Mouse (Mus musculus) ovary, postnatal 14 days (tissue): Measurements from ENCODE around the gene Rtn4rl2.

Experiments used
- DNase-seq: peaks from one replicate; pipeline ENCODE4 v3.0.0; 2022; ENCODE audit warnings: low spot score

Rtn4rl2 gene

DNA sequence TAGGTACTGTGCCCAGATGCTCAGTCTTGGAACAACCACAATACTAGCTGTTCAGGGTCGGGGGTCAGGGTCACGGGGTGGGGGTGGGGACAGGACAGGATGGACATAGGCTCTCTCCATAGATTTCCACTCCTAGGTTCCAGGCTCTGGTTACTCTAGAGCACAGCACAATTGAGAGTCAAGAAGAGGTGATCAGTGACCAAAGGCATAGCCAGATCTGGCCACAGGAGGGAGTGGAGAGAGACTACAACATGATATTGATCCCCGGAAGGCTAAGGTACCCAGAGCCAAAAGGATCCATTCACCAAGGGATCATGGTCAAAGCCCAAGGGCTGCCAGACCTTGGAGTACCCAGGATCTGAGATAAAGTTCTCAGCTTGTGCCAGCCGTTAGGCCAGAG, 1.9 kb downstream of the Rtn4rl2 start:
- no peak for DNase-seq

DNA sequence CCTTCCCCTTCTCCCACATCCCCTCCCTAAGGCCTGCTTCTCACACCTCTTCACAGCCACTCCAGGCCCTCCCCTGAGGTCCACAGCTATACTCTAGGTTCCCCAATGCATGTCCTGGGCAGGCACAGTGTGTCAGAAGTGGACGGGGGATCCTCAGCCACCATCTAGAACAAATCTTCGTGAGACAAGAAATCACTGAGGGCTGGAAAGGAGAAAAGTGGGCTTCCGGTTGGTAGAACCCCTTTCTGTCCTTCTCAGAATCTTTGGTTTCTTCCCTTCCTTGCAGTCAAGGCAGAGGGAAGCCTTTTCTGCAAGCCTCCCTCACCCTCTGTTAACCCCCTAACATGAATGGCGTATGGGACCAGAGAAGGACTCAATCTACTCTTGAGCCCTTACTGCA, 2.6 kb downstream of the Rtn4rl2 start:
- DNase-seq, result no peak

DNA sequence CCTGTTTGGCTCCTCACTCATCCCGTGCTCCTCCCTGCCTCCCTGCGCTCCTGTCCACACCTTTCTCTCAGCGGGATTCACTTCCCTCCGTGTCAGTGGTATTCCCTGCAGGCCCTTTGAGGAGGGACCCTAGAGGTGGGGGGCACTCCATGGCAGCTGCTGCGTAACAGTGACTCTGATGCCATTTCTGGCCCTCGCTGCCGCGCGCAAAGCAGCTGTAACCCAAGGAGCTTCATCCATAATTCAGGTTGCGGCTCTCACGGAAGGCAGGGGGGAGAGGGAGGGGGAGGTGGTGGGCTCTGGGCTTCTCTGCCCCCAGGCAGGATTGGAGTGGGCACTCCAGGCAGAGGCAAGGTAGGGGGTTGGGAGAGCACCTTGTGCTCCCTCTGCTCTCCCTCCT, 3.0 kb downstream of the Rtn4rl2 start:
- DNase-seq, result no peak

DNA sequence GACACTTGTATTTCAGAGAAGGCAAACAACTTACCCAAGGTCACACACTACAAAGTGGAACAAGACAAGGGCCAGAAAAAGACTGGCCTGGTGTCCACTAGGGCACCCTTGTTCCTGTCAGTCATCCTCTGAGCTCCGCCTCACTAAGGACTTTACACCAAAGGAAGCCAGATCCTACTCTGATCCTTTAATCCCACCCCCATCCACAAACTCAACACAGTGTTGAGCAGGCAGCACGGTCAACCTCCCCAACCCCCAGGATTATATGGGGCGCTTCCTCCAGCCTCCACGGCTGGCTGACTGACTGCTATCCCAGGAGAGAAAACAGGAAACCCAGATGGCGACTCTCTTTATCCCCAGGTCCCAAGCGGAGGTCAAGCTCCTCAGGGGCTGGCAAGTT, 3.4 kb downstream of the Rtn4rl2 start:
- no peak for DNase-seq

DNA sequence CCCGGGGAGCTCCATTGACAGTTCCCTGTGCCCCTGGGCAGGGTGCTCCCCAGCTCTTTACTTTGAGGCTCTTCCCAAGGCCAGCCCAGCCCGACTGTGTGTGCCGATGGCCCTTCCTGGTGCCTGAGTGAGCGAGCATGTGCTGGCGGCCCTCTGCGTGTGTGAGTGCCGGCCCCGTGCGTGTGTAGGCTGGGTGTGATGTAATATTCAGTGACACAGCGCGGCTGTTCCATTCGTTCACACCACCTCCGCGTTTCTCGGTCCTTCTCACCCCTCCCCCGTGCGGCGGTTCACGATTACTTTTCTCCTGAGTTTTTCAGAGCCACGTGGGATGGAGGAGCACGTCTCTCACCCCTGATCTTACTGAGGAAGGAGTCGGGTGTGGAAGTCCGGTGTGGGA, 3.9 kb downstream of the Rtn4rl2 start:
- no peak for DNase-seq

DNA sequence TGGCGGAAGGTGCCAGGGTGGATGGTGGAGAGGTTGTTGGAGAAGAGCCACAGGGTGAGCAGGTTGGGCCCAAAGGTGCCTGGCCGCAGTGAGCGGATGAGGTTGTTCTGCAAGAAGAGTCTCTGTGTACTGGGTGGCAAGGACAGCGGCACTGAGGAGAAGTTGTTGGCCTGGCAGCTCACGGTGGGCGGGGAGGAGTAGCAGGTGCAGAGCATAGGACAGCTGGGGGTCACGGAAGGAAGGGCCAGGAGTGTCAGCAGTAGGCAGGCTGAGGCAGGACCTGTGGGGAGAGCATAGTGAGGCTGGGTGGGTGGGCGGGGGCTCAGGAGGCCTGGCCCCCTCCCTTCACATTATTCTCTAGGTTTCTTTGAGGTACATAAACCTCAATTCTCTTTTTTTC, 5.9 kb downstream of the Rtn4rl2 start:
- DNase-seq, result no peak

DNA sequence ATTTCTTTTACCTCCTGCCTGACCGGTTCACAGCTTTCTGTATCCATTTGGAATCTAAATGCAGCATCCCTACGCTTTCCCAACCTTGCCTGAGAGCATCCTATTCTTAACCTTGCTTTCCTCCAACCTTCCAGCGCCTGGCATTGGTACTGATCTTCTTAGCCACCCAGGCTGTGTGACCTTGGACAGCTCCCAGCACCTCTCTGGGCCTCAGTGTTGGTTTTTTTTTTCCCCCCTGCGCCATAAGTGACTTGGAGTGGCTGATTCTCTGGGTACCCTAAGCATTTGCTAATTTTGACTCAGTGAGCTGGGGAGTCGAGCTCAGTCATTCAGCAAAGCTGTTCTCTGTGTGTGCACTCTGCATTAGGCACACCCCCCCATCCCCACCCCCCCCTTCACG, 10.7 kb downstream of the Rtn4rl2 start:
- DNase-seq, result no peak

DNA sequence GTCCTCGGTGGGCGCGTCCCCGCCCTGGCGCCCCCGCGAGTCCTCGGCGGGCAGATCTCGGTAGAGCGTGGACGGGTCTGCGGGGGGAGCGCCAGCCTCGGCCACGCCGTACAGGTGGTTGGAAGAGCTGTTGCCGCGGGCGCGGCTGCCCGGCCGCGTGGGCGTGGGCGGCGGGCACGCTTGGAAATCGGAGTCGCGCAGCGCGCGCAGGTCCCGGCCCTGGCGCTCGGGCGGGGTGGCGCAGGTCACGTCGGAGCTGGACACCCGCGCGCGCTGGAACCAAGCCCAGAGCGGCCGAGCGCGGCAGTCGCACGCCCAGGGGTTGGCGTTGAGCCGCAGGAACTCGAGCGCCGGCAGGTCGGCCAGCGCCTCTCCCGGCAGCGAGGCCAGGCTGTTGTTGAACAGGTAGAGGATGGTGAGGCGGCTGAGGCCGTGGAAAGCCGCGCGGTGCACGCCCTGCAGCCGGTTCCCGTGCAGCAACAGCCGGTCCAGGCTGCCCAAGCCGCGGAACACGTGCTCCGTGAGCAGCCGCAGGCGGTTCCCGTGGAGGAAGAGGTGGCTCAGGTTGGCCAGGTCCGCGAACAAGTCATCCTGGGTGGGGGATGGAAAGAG, 14.3 kb downstream of the Rtn4rl2 start:
- DNase-seq, result peak; percentile 34

DNA sequence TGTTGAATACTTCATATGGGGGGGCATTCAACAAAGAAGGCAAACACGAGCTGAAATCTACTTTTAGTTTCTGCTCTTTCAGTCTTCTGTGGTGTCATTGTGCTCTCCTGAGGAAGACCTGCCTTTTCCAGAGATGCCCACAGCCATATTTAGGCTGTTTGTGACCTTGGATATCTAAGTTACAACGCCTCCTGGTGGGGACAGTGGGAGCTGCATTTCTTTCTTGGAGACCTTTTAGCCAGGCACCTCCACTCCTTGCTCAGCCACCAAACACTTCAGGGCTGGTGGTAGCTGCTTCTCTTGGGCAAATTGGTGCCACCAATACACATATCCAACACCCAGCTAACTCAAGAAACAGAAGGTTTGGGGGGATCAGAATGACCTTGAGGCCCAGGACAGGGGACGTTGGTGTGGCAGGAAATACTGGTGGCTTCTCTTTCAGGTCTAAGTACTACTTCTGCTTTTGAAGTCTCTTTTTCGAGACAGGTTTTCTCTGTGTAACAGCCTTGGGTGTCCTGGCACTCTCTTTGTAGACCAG, 15.8 kb downstream of the Rtn4rl2 start:
- no peak for DNase-seq

DNA sequence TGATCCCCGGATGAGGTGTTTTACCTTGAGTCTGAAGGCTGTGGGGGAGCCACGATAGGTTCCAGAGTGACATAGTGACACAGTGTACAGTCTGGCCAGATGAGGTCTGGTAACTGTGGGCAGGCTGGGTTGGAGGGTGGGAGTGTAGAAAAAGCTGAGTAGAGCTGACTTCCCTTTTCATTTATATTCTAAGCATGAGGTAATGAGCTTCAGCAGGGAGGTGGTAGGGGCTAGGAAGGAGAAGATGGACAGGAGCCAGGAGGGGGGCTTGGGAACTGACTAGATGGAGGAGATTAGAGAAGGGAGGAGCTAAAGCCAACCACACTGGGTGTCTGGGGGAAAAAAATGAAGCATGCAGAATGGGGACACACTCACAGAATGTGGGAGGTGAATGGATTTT, 17.5 kb downstream of the Rtn4rl2 start:
- DNase-seq, result no peak

DNA sequence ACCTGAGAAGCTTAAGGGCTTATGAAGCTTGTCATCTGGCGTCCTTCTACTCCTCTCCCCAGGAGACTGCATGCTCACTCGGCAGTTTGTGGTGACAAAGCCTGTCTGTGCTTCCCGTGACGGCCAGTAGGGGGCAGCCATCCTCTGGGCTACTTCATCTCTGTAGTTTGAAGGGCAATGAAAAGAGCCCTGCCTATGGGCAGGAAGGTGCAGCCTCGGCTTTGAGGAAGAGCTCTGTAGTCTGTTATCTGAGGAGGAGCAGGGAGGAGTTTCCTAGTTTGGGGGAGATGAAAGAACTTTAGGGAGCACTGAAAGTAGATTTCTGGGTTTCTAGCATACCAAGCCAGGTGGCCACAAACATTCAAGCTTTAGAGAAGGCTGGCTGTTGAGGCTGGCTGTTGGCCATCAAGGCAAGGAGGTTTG, 18.0 kb downstream of the Rtn4rl2 start:
- peak; percentile 59 for DNase-seq

DNA sequence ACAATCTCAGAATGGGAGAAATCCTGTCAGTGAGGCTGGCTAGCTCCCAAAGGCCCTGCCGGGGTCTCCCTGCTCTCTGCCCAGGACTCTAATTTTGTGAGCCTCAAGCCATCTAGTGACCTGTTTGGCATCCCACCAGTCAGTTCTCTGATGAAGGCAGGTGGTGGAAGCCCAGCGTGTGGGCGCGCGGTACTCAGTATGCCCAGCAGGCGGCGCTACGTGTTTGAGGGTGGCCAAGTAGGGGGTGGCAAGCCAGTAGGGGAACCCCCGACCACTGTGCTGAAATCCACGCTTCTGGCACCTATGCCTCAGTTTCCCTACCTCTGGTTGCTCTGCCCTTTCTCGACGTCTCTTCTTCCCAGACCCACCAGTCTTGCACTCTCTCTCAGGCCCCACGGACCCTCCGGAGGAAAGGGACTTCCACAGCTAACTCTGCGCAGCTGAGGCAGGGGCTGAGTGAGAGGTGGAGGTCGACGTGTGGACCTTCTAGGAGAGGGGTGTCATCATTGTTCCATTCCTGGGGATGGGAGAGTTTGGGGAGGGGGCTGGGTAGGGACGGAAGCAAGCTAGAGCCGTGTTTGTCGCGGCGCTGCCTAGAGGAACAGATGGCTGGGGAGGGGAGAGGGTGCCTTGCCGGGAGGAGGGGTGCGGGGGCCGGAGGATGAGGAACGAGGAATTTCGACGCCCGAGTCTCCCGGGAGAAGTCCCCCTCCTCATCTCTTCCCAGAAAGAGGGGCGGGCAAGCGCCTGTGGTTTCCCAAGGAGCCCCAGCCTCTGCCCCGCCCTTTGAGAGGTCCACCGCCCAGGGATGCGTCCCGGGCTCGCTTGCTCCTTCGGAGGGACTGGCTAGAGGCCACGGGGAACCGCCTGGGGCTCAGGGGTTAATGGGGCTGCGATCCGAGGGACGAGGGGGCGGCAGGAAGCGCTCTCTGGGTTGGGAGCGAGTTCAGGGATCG, 20.6 kb downstream of the Rtn4rl2 start:
- DNase-seq, result peak; percentile 64

DNA sequence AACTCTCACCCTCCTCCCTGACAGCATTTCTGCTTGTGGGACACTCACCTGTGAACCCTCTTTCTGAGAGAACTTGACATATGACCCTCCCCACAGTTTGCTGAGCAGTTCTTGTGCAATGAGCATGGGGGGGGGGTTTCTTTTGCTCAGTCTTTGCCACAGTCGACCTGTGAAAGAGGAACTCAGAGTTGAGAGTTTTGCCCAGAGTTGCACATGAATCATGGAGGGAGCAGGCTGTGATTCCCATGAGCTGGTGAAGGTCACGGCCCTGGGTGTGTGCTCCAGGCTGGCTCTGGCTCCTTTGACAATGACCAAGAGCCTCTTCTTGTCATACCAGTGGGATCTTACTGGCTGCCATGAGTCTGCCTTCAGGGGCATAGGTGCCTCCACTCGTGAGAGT, 24.3 kb downstream of the Rtn4rl2 start:
- DNase-seq, result no peak

DNA sequence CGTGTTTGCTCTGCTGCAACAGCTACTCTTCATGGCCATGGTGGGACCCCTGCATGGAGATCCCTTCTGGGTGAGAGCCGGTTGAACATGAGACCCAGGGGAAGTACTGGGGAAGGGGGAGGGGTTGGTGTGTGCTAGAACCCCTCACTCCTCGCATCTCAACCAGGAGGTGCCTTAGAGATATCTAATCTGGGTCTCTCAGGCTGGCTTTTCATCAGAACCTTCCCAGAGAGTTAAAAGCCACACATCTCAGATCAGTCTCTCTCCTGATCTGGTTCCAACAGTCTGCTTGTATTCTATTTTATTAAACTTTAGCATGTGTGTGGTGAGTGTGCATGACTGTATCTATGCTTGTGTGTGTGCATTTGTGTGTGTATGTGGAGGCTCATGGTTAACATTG, 25.1 kb downstream of the Rtn4rl2 start:
- no peak for DNase-seq

DNA sequence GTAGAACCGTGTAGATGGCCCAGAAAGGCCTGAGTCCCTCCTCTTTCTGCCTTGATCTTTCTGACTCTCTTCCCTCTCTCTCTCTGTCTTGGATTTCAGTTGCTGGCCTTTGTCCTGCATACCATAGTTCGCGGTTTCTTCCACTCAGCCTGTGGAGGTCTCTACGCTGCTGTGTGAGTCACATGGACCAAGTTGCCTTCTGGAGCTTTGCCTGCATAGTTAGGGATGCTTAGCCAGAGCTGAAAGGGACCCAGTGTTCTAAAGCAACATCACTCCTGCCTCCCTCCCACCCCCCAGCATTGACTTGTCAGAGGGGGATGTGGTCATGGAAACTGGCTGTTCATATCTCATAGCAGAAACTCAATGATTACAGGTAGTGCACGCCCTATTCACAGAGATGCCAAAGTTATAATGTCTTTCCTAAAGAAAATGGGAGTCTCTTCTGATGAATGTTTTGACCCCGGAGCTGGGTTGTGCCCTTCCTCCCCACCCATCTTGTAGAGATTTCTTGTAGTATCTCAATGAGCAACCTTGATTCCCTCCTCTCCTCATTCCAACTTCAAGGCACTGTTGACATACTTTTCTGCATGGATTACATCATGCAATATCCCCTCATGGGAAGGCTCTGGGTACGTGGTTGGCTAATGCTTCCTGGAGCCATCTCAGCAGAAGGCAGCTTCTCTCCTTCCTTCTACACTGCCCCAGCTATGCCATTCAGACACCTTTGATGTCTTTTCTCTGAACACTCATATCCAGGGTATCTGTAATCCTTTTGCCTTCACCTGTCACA, 26.3 kb downstream of the Rtn4rl2 start:
- no peak for DNase-seq

DNA sequence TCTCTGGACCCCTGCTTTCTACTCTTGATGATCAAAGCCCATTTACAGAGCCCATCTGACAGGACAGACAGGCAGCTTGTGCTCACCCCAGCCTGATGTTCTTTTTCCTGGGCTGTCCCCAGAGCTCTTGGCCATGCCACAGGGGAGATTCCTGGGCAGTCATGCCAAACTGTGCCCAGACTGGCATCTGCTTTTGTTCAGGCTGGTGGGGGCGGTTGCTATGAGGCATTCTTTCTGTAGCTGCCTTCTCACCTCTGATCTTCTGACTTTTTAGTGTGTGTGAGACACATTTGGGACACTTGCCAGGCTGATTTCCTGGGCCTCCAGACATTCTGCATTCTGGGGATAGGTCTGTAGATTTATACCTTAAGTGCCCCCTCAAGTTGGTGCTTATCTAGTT, 28.0 kb downstream of the Rtn4rl2 start:
- DNase-seq, result no peak

DNA sequence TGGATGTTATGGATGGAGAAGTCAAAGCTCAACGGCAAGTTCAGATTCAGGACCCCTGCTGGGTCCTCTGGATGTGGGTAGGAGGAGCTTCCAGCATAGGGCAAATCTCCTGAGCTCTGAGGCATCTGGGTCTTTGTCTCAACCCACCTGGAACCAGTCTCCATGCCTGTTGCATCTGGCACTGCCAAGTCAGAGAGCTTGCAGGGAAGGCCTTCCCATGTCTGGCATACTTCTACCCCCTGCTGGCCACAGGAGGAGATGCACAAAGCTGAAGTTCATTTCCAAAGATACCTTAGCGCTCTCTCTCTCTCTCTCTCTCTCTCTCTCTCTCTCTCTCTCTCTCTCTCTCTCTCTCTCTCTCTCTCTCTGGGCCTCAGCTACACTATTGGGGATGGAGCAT, 30.8 kb downstream of the Rtn4rl2 start:
- DNase-seq, result peak; percentile 45

DNA sequence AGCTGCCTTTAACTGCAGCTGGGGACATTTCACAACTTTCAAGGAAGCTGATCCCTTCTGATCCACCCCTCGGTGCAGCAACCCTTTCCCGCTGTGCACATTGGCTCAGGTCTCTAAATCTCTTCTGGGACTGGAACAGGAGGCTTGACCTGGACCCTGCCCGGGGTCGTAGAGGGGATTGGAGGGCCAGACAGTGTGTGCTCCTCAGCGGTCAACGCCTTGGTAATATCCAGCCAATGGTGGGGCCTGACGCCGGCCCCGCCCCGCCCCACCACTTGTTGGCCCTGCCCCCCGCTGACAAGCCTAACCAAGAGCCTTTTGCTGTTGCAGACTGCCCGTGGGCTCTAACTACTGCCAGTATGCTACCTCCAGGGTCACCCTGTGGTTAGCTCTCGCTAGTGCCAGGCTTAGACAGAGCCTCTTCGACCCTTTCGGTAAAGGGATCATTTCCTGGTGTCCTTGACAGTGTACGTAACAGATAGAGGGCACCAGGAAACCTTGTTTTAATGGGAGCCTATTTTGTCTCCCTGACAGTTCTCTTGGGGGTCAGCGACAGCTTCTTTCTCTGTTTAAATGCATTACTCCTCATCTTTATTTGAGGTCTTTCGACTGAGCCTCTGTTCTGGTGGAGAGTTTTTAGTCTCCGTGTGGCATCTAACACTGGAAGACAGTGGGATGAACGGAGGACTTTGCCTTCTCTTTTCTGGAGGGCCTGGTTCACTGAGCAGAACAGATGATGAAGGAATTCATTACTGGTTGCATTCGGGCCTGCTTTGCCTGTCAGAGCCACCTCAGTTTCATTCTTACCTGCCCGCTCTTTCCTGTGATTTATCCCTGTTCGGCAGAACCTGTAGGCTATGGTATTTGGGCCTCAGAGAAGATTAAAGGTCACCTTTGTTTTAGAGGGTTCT, 35.1 kb downstream of the Rtn4rl2 start:
- DNase-seq, result peak; percentile 19

DNA sequence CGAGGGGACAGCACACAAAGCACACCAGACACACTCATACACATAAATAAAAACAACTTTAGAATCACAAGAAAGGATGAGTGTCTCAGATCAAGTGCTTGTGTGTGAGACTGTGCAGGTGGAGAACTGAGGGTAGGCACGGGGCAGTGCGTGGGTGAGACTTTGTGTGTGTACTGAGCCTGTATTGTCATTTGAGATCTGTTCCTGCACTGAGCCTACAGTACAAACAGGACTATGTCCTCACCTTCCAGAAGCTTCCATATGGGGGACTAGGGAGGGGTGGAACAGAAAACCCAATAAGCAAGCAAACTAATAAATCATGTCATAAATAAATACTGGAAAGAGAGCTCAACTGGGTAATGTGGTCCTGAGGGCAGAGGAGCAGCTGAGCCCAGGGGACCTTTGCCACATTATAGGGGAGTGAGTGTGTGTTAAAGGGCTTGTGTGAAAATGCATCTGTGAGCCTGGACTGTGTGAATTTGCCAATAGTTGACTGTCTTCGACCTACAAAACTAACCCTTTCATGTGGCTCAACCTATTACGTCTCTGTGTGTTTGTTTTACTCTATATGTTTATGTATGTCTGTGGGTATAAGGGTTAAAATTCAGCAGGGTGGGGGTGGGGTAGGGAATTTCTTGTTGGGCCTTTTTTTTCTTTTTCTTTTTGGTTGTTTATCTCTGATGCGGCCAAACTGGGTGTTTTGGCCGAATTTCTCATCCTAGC, 35.9 kb downstream of the Rtn4rl2 start:
- no peak for DNase-seq

DNA sequence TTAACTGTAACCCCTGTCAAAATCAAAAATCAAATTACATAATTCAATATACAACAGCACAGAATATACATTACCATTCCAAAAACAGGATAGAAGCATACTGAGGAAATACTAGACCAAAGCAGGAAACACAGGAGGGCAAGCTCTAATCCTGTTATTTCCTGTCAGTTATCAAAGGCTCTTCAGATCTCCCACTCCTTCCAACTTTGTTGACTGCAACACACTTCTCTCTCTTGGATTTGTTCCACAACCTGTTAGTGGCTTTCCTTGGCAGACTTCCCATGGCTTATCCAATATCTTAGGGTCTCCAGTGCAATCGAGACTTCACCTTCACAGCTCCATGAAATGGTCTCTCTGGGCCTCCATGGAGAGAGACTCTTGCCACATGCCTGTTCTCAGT, 41.3 kb downstream of the Rtn4rl2 start:
- no peak for DNase-seq

DNA sequence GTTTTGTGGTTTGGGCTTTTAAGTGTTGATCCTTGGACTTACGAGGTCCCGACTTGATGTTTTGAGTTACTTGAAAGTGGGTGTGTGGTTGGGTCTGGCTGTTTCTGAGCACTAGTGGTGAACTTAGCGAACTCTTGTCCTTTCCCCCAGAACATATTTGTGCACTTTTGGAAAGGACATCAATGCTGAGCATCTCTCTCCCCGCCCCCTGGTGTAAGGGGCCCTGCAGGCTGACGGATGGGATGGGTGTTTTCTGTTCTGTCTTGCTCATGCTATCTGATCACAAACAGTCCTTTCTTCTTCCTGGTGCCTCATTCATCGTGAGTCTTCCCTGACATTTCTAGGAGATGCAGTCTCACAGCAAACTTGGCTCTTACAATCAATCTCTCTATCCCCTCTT, 42.9 kb downstream of the Rtn4rl2 start:
- DNase-seq, result no peak
